Mouse (Mus musculus): ENCODE measurements at regions not wholly inside any gene's neighbourhood (a gene's known extent, or its start where the extent isn't known, plus 50 kb on each side); places are given as distances from the start of the nearest gene placed in this dataset.
A peak's percentile ranks its signal among the peaks of the same experiment; 100 is the strongest.

- Histone ChIP-seq H3K4me2 (ENCODE audit: low read depth, low read length) (no peak overlapping the region), H3K27ac (replicated peaks; ENCODE audit: low read depth, low read length) (no peak overlapping the region), H3K9ac (ENCODE audit: low read depth, low read length) (no peak overlapping the region), H3K4me3 (ENCODE audit: low read depth, low read length) (no peak overlapping the region), H3K27me3 (replicated peaks; ENCODE audit: control insufficient read depth, insufficient read depth, low read length) (no peaks in the 10 kb centered on the region), H3K4me1 (ENCODE audit: control insufficient read depth, insufficient read depth, low read length) (no peaks in the 10 kb centered on the region), H3K36me3 (ENCODE audit: control insufficient read depth, insufficient read depth, low read length) (no peaks in the 10 kb centered on the region), H3K9me3 (ENCODE audit: control insufficient read depth, low read length) (no peaks in the 10 kb centered on the region)
- ATAC-seq (ENCODE audit: low read depth) (no peak), DNase-seq (ENCODE audit: low spot score) (no peak)
- 87% methylated on average over 2 of the region's 2 CpGs for WGBS
Observed at GRCm38 (mm10) chr12:95424739-95425138, 267.3 kb upstream of the Flrt2 start.

DNA sequence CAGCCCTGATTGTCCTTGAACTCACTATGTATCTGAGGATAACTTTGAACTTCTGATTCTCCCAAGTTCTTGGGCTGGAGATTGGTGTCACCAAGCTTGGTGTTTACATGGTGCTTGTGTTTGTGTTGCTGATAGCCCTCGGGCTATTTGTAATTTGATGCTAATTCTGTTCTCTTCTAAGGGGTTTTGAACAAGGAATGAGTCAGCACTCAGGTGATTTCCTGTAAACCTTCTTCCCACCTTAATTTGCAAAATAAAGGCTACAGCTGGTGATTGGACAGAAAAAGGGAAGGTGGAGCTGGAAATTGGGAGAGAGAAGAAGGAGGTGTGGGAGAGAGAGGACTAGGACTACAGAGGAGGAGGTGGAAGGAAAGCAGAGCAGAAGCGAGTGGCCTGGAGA lies 254.8 kb upstream of the Flrt2 start:
- H3K9me3 ChIP-seq (ENCODE audit: control insufficient read depth, low read length) = no peaks in the 10 kb centered on the region
- WGBS = 55% methylated on average over 2 of the region's 2 CpGs
- no peak overlapping the region for H3K9ac ChIP-seq (ENCODE audit: low read depth, low read length)
- H3K36me3 ChIP-seq (ENCODE audit: control insufficient read depth, insufficient read depth, low read length) = no peaks in the 10 kb centered on the region
- no peak for ATAC-seq (ENCODE audit: low read depth)
- DNase-seq (ENCODE audit: low spot score) = no peak
- H3K4me3 ChIP-seq (ENCODE audit: low read depth, low read length) = no peak overlapping the region
- no peaks in the 10 kb centered on the region for H3K4me1 ChIP-seq (ENCODE audit: control insufficient read depth, insufficient read depth, low read length)
- no peaks in the 10 kb centered on the region for H3K27me3 ChIP-seq (replicated peaks; ENCODE audit: control insufficient read depth, insufficient read depth, low read length)
- H3K27ac ChIP-seq (replicated peaks; ENCODE audit: low read depth, low read length) = no peak overlapping the region
- no peak overlapping the region for H3K4me2 ChIP-seq (ENCODE audit: low read depth, low read length)

- Histone ChIP-seq H3K9me3 (ENCODE audit: control insufficient read depth, low read length) (no peaks in the 10 kb centered on the region), H3K4me3 (ENCODE audit: low read depth, low read length) (no peak overlapping the region), H3K4me2 (ENCODE audit: low read depth, low read length) (no peak overlapping the region), H3K27me3 (replicated peaks; ENCODE audit: control insufficient read depth, insufficient read depth, low read length) (no peaks in the 10 kb centered on the region), H3K9ac (ENCODE audit: low read depth, low read length) (no peak overlapping the region), H3K36me3 (ENCODE audit: control insufficient read depth, insufficient read depth, low read length) (no peaks in the 10 kb centered on the region), H3K4me1 (ENCODE audit: control insufficient read depth, insufficient read depth, low read length) (no peaks in the 10 kb centered on the region), H3K27ac (replicated peaks; ENCODE audit: low read depth, low read length) (no peak overlapping the region)
- DNase-seq (ENCODE audit: low spot score) (no peak), ATAC-seq (ENCODE audit: low read depth) (no peak)
- WGBS = 92% methylated on average over 4 of the region's 4 CpGs
Observed at GRCm38 (mm10) chr12:95457480-95457879, 234.5 kb upstream of the Flrt2 start.

DNA sequence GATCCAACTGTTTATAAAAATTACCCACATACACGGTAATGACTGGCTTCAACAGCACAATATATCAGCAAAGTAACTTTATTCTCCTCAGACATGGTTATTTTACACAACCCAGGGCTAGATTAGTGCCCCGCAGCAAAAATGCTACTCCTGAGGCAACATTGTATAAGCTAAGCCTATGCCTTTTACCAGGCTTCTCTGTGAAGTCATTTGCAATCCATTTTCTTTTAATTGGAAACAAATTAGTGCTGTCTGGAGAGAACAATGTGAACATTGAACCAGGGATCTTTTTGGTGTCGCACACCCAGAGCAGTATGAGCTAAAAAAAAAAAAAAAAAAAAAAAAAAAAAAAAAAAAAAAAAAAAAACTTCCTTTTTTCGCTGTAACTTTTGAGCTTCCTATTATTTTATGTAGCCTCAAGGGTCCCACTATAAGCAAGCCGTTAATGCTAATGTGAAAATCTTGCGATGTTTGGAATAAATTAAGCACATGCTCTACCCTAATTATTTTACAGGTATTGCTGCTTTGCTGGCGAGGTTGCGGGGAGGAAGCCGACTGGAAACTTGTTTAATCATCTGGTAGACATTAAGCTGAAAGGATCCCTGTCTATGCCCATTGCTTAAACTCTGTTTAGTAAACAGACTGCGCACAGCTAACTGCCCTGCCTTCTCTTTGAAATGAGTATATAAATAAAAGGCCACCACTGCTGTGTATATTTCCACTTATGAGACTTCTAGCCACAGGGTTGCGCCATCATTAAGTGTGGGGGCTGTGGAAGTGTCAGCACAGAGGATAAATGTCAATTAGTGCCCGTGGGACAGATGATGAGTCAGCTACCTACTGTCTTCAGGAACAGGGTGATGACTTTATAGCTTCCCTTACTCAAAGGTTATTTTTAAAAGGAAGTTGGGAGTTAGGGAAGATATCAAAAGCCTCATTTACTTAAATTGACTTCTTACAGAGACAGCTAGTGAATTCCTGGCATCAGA lies 225.2 kb upstream of the Flrt2 start:
- H3K4me3 ChIP-seq (ENCODE audit: low read depth, low read length) = peak overlapping the region; percentile 11; the same call in 1 of the 2 replicates
- DNase-seq (ENCODE audit: low spot score) (peak; percentile 34), ATAC-seq (ENCODE audit: low read depth) (no peak; the same call in 1 of the 2 replicates)
- H3K27me3 ChIP-seq (replicated peaks; ENCODE audit: control insufficient read depth, insufficient read depth, low read length) = no peaks in the 10 kb centered on the region
- no peaks in the 10 kb centered on the region for H3K9me3 ChIP-seq (ENCODE audit: control insufficient read depth, low read length)
- no peak overlapping the region for H3K27ac ChIP-seq (replicated peaks; ENCODE audit: low read depth, low read length)
- peaks cover 7% of the 10 kb centered on the region for H3K4me1 ChIP-seq (ENCODE audit: control insufficient read depth, insufficient read depth, low read length)
- no peak overlapping the region for H3K9ac ChIP-seq (ENCODE audit: low read depth, low read length)
- 20% methylated on average over 12 of the region's 12 CpGs for WGBS
- no peaks in the 10 kb centered on the region for H3K36me3 ChIP-seq (ENCODE audit: control insufficient read depth, insufficient read depth, low read length)
- peak overlapping the region; percentile 46 for H3K4me2 ChIP-seq (ENCODE audit: low read depth, low read length)

- Histone ChIP-seq H3K9me3 (ENCODE audit: control insufficient read depth, low read length) (no peaks in the 10 kb centered on the region), H3K36me3 (ENCODE audit: control insufficient read depth, insufficient read depth, low read length) (no peaks in the 10 kb centered on the region), H3K9ac (ENCODE audit: low read depth, low read length) (no peak overlapping the region), H3K4me3 (ENCODE audit: low read depth, low read length) (no peak overlapping the region), H3K27me3 (replicated peaks; ENCODE audit: control insufficient read depth, insufficient read depth, low read length) (no peaks in the 10 kb centered on the region), H3K4me1 (ENCODE audit: control insufficient read depth, insufficient read depth, low read length) (peaks cover 7% of the 10 kb centered on the region), H3K27ac (replicated peaks; ENCODE audit: low read depth, low read length) (no peak overlapping the region), H3K4me2 (ENCODE audit: low read depth, low read length) (no peak overlapping the region)
- WGBS = 62% methylated on average over 6 of the region's 6 CpGs
- ATAC-seq (ENCODE audit: low read depth) = no peak
- DNase-seq (ENCODE audit: low spot score) = no peak
Observed at GRCm38 (mm10) chr12:95469897-95470296, 222.1 kb upstream of the Flrt2 start.

- Histone ChIP-seq H3K36me3 (ENCODE audit: control insufficient read depth, insufficient read depth, low read length) (no peaks in the 10 kb centered on the region), H3K9ac (ENCODE audit: low read depth, low read length) (no peak overlapping the region), H3K9me3 (ENCODE audit: control insufficient read depth, low read length) (no peaks in the 10 kb centered on the region), H3K4me2 (ENCODE audit: low read depth, low read length) (no peak overlapping the region), H3K4me3 (ENCODE audit: low read depth, low read length) (no peak overlapping the region), H3K27ac (replicated peaks; ENCODE audit: low read depth, low read length) (no peak overlapping the region), H3K4me1 (ENCODE audit: control insufficient read depth, insufficient read depth, low read length) (peaks cover 6% of the 10 kb centered on the region), H3K27me3 (replicated peaks; ENCODE audit: control insufficient read depth, insufficient read depth, low read length) (no peaks in the 10 kb centered on the region)
- DNase-seq (ENCODE audit: low spot score) (no peak), ATAC-seq (ENCODE audit: low read depth) (no peak)
Observed at GRCm38 (mm10) chr12:95486502-95486901, 205.5 kb upstream of the Flrt2 start.

DNA sequence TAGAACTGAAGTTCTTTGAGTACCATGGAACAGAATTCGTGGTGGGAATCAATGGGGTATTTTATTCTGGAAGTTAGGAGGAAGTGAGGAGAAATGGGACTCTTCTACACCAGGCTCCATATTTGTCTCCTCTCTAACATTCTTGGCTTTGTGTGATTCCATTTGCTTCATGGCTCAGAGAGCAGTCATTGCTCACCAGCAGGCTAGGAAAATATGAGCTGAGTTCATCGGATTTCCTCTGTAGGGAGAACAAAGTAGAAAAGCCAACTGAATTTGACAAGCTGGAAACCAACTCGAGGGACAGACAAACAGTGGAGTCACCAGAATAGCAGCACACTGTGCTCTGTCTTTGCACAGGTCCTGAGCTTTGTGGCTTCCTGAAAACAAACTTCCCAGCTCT lies 203.7 kb upstream of the Flrt2 start:
- DNase-seq (ENCODE audit: low spot score) = no peak
- Histone ChIP-seq H3K9ac (ENCODE audit: low read depth, low read length) (no peak overlapping the region), H3K9me3 (ENCODE audit: control insufficient read depth, low read length) (no peaks in the 10 kb centered on the region), H3K4me2 (ENCODE audit: low read depth, low read length) (no peak overlapping the region), H3K4me3 (ENCODE audit: low read depth, low read length) (no peak overlapping the region), H3K27me3 (replicated peaks; ENCODE audit: control insufficient read depth, insufficient read depth, low read length) (no peaks in the 10 kb centered on the region), H3K4me1 (ENCODE audit: control insufficient read depth, insufficient read depth, low read length) (no peaks in the 10 kb centered on the region), H3K27ac (replicated peaks; ENCODE audit: low read depth, low read length) (no peak overlapping the region), H3K36me3 (ENCODE audit: control insufficient read depth, insufficient read depth, low read length) (no peaks in the 10 kb centered on the region)
- 56% methylated on average over 3 of the region's 3 CpGs for WGBS
- no peak for ATAC-seq (ENCODE audit: low read depth)

- no peak overlapping the region for H3K4me2 ChIP-seq (ENCODE audit: low read depth, low read length)
Observed at GRCm38 (mm10) chr12:95489374-95489773, 202.7 kb upstream of the Flrt2 start.

DNA sequence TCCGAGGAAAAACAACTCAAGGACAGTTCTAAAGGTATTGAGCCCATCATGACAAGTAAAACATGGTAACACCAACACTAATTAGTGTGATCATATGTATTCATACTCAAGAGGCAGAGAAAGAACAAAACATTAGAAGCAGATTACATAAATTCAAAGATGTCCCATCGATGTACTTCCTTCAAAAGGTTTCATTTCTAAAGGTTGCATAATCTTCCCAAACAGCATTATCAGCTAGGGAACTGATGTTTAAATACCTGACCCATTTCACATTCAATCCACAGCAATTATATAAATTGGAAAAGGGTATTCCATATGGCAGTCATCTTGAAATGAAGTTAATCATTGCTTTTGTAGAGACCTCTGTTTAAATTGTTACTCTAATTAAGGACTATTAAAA lies 202.2 kb upstream of the Flrt2 start:
- H3K4me3 ChIP-seq (ENCODE audit: low read depth, low read length) = no peak overlapping the region
- no peaks in the 10 kb centered on the region for H3K27me3 ChIP-seq (replicated peaks; ENCODE audit: control insufficient read depth, insufficient read depth, low read length)
- H3K27ac ChIP-seq (replicated peaks; ENCODE audit: low read depth, low read length) = no peak overlapping the region
- DNase-seq (ENCODE audit: low spot score) (no peak), ATAC-seq (ENCODE audit: low read depth) (no peak)
- H3K36me3 ChIP-seq (ENCODE audit: control insufficient read depth, insufficient read depth, low read length) = no peaks in the 10 kb centered on the region
- H3K9ac ChIP-seq (ENCODE audit: low read depth, low read length) = no peak overlapping the region
- H3K4me2 ChIP-seq (ENCODE audit: low read depth, low read length) = no peak overlapping the region
- no peaks in the 10 kb centered on the region for H3K4me1 ChIP-seq (ENCODE audit: control insufficient read depth, insufficient read depth, low read length)
- 71% methylated on average over 2 of the region's 2 CpGs for WGBS
- no peaks in the 10 kb centered on the region for H3K9me3 ChIP-seq (ENCODE audit: control insufficient read depth, low read length)

More at GRCm38 (mm10) chr12:95489374-95489773, 202.7 kb upstream of the Flrt2 start:
- no peaks in the 10 kb centered on the region for H3K4me1 ChIP-seq (ENCODE audit: control insufficient read depth, insufficient read depth, low read length)
- ATAC-seq (ENCODE audit: low read depth) (no peak), DNase-seq (ENCODE audit: low spot score) (no peak)
- H3K27me3 ChIP-seq (replicated peaks; ENCODE audit: control insufficient read depth, insufficient read depth, low read length) = no peaks in the 10 kb centered on the region
- H3K27ac ChIP-seq (replicated peaks; ENCODE audit: low read depth, low read length) = no peak overlapping the region
- no peak overlapping the region for H3K4me3 ChIP-seq (ENCODE audit: low read depth, low read length)
- no peaks in the 10 kb centered on the region for H3K9me3 ChIP-seq (ENCODE audit: control insufficient read depth, low read length)
- no peaks in the 10 kb centered on the region for H3K36me3 ChIP-seq (ENCODE audit: control insufficient read depth, insufficient read depth, low read length)
- WGBS = 82% methylated on average over 2 of the region's 2 CpGs
- H3K9ac ChIP-seq (ENCODE audit: low read depth, low read length) = no peak overlapping the region

Data from embryonic facial prominence, embryonic 14.5 days (tissue).